Mouse (Mus musculus) left cerebral cortex, adult 9 months (tissue): ENCODE measurements at regions not wholly inside any gene's neighbourhood (a gene's known extent, or its start where the extent isn't known, plus 50 kb on each side); places are given as distances from the start of the nearest gene placed in this dataset.

ENCODE experiments used
- DNase-seq, 2 experiments: peaks; one replicate each; pipeline ENCODE4 v3.0.0; 2022; ENCODE audit warnings: low spot score in 2 of 2

DNA sequence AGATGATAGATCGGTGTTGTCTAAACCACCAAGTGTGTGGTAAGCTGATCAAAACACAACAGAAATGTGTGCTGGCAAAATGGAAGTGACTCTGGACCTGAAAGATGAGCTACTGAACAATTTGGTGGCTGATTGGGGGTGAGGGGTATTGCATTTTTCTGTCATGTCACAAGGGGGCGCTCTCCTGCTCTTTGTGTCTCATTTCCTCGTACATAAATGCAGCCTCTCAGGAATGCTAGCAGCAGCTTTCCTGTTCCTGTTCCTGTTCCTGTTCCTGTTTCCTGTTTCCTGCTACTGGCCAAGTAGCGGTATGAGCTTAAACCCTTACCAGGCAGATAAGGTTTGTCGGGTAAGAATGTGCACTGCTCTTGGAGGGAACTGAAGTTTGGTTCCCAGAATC, 134.7 kb upstream of the Fstl4 start:
- no peak for DNase-seq

- no peak for DNase-seq
Observed at GRCm38 (mm10) chr11:52631579-52631978, 132.9 kb upstream of the Fstl4 start.

- no peak for DNase-seq
Observed at GRCm38 (mm10) chr11:52634189-52634588, 130.2 kb upstream of the Fstl4 start.

GRCm38 (mm10) chr11:52635716-52636389, 128.6 kb upstream of the Fstl4 start:
- DNase-seq = no peak

DNA sequence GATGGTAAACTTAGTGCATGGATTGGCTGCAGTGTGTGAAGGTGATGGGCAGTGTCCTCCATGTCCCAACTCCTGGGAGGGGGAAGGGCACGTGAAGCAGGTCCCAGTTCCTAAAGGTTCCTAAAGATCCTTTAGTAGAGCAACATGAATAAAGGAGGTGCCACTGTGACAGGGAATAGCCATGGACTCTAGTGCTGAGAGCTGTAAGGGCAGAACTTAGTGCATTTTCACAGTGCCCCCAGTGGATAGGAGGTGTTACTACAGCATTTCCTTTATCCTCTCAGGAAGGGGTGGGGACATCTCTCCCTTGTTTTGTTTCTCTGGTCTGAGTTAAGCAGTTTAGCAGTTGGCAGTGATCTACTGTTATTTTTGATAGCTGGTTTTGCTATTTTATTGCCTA, 125.5 kb upstream of the Fstl4 start:
- no peak for DNase-seq

GRCm38 (mm10) chr11:52641725-52642338, 122.6 kb upstream of the Fstl4 start:
- DNase-seq = peak in 1 of 2 experiments; percentile 13

DNA sequence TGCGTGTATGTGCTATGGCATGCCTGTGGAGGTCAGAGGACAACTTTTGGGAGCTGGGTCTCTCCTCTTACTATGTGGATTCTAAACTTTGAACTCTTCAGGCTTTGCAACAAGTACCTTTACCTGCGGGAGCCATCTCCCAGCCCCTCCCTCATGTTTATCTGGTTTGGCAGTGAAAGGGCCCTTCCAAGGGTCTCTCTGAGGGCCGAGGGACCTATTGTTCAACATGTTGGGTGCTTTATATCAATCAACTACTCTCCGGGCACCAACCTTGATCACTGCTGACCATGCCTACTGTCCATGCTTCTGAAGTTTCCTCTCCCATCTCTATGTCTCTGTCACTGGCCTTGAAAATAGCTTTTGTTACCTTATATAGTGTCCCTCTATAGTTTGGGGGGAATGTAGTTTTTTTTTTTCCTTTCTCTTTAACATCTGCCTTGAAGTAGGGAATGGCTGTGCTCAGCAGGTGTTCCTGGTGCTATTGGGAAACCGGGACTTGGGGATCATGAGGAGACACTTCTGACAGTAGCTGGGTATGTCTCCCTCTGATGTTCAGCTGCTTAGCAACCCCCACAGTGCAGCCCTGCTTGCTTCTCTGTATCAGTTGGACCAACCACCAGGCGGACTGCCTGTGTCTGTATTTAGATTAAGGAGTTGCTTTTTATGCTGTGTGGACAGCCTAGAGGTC, 120.2 kb upstream of the Fstl4 start:
- DNase-seq = no peak

DNA sequence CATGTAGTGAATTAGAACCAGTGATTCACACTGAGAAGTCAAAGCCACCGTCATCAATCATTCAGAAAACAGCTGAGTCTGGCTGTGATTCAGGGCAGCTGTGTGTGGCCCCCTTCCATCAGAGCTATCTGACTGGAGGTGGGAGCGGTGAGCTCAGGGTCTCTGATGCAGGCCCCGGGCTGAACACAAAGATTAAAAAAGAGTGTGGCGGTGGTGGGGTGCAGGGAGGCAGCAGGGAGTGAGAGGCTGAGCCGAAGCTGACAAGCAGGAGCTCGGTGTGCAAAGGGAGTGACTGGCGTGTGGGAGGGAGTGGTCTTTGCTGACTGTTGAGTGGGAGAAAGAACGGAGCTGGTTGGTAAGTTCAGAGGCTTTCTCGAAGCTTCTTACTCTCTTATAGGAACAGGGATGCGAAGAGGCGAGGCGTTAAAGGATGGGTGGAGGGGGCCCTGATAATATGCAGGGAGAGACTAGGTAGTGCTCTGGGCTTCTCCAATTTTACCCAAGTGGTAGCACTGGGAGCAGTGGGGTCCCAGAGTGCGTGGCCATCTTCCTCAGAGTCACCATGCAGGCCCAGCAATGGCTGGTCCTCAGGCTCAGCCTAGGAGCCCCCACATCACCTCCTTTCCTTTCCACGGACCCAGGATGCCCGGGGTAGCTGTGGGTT, 116.1 kb upstream of the Fstl4 start:
- DNase-seq = peak; percentile 52 to 56

GRCm38 (mm10) chr11:52648849-52649400, 115.5 kb upstream of the Fstl4 start:
- peak; percentile 42 to 59 for DNase-seq

DNA sequence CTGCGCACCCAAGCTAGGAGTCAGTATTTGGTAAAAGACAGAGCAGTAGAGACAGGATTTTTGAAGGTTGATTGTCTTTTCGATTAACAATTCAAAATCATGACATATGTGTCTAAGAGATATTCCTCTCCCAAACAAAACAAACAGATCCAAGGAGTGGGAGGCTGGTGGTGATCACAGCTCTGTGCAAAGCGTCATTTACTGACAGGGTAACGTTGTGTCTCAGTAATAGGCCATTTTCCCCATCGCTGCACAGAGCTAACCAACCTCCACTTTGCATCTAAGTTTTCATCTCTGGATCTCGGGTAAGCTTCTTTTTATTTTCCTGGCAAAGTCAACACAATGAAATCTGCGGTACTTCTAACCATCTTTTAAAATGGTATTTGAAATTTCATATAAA, 109.8 kb upstream of the Fstl4 start:
- DNase-seq = no peak

GRCm38 (mm10) chr11:52655720-52656474, 108.5 kb upstream of the Fstl4 start:
- DNase-seq = no peak

DNA sequence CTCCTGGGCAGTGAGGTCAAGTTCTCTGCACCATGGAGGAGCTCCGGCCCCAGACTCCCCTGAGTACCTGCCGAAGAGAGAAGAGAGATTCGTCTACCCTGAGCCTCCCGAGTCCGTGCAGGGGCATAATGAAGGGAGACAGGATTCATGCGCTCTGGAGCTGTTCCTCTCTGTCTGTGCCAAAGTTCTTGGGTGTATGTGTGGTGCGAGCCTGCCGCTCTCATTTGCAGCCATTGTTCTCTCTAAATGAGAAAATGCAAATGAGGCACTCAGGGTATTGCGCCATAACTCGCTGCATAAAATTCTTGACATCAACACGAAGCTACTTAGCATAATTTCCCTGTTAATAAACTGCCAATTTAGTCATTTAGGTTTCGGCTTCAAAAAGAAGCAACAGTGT, 103.2 kb upstream of the Fstl4 start:
- DNase-seq = no peak

- no peak for DNase-seq
Observed at GRCm38 (mm10) chr11:52661894-52662593, 102.4 kb upstream of the Fstl4 start.

DNA sequence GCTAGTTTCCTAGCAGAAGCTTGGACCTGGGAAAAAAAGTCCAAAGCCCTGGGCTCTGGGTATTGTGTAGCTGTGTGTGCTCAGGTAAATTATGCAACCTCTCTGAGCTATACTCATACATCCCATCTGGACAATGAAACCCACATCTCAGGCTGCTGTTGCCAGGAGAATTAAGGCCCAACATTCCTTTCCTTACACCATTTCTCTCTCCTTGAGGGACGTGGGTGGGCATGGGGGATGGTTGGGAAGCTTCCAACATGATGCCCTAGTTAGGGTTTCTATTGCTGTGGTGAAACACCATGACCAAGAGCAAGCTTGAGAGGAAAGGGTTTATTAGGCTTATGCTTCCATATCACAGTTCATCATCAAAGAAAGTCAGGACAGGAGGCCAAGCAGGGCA, 99.1 kb upstream of the Fstl4 start:
- peak in 1 of 2 experiments; percentile 56 for DNase-seq

GRCm38 (mm10) chr11:52675022-52675421, 89.4 kb upstream of the Fstl4 start:
- DNase-seq = no peak

- DNase-seq = no peak
Observed at GRCm38 (mm10) chr11:52678259-52678658, 86.2 kb upstream of the Fstl4 start.

GRCm38 (mm10) chr11:52685436-52685835, 79.0 kb upstream of the Fstl4 start:
- no peak for DNase-seq

GRCm38 (mm10) chr11:52692701-52693100, 71.7 kb upstream of the Fstl4 start:
- no peak for DNase-seq

DNA sequence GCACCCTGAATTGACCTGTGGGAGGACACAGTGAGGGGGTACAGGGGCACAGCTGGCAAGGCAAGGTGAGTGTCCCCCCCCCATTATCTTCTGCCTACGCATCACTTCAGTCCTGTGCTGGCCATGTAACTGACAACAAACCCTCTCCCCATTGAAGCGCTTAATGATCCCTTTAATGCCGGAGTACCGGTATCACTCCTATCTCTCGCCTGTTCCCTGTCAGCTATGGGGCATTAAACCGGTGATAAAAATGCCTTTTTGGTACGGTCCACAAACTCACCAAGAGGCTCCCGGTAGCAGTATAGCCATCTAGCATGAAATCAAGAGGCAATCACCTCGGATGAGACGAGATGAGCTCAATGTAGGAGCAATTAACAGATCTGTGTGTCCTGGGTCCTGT, 62.8 kb upstream of the Fstl4 start:
- no peak for DNase-seq

- DNase-seq = no peak
Observed at GRCm38 (mm10) chr11:52703391-52703790, 61.0 kb upstream of the Fstl4 start.
